Mouse (Mus musculus) lung, adult 10 weeks (tissue): ENCODE data around the gene Pkn2. TPM values are rescaled to one million over a fixed set of nuclear protein-coding genes. Genes with fewer than 3 reads are reported as not detected.

Experiments used
- polyA plus RNA-seq: library from polyadenylated mRNA; stranded (reverse); fragments of 350-450 nt; fragmentation: Illumina TruSeq; extraction: RNeasy Lipid Tissue Mini Kit (QIAGEN cat#74804); gene quantifications from one replicate; pipeline ENCODE4 v1.2.3, GENCODE M21; 2014; ENCODE audit warnings: low read depth, low replicate concordance; ENCODE audit not compliant: insufficient read depth

Pkn2 gene
- 13.5 TPM for polyA plus RNA-seq

GRCm38 (mm10) chr3:142881872-142882623, at the start of gene Pkn2:
Gene Pkn2, minus strand, starts transcription at chr3:142882004.

GRCm38 (mm10) chr3:142764995-142765777, 116.6 kb downstream of the Pkn2 start, which contains the start of gene Gtf2b:
Gene Gtf2b, plus strand, starts transcription at chr3:142765045.

Other genes with a start within 250 kb of the Pkn2 start
- gene Kyat3, start 181.0 kb downstream of the Pkn2 start, polyA plus RNA-seq, result 6.1 TPM
- gene Gtf2b, start 117.0 kb downstream of the Pkn2 start, polyA plus RNA-seq, result 45.5 TPM